Mouse (Mus musculus) hindbrain, embryonic 15.5 days (tissue): ENCODE data around the gene Pyroxd1. TPM values are rescaled to one million over a fixed set of nuclear protein-coding genes. Genes with fewer than 3 reads are reported as not detected.

Experiments
- ATAC-seq: fragments of 200-750 bp; cut with Nextera tagmentation; 2 replicates; pipeline ENCODE4 v1.8.0; 2017; ENCODE audit warnings: low read depth, moderate number of reproducible peaks, moderate TSS enrichment; ENCODE audit not compliant: low FRiP score
- H3K27ac ChIP-seq: fragments of 300-500 bp; sonication (generic); replicated peaks from 2 replicates; pipeline ENCODE4 v1.5.1; 2015; ENCODE audit warnings: mild to moderate bottlenecking, inconsistent platforms
- H3K27me3 ChIP-seq: fragments of 300-500 bp; sonication (generic); 2 replicates; pipeline ENCODE4 v1.6.1; 2015; ENCODE audit warnings: control low read depth, inconsistent platforms
- H3K36me3 ChIP-seq: fragments of 300-500 bp; sonication (generic); 2 replicates; pipeline ENCODE4 v1.6.1; 2015; ENCODE audit warnings: control low read depth, inconsistent platforms
- H3K4me1 ChIP-seq: fragments of 300-500 bp; sonication (generic); replicated peaks from 2 replicates; pipeline ENCODE4 v1.6.1; 2015; ENCODE audit warnings: control low read depth, inconsistent platforms
- H3K4me2 ChIP-seq: fragments of 300-500 bp; sonication (generic); 2 replicates; pipeline ENCODE4 v1.6.1; 2015; ENCODE audit warnings: moderate library complexity, mild to moderate bottlenecking, inconsistent platforms
- H3K4me3 ChIP-seq: fragments of 300-500 bp; sonication (generic); 2 replicates; pipeline ENCODE4 v1.5.1; 2015; ENCODE audit warnings: mild to moderate bottlenecking, inconsistent platforms
- H3K9ac ChIP-seq: fragments of 300-500 bp; sonication (generic); 2 replicates; pipeline ENCODE4 v1.6.1; 2015; ENCODE audit warnings: inconsistent platforms
- H3K9me3 ChIP-seq: fragments of 300-500 bp; sonication (generic); 2 replicates; pipeline ENCODE4 v1.6.1; 2016; ENCODE audit warnings: control low read depth, inconsistent platforms
- WGBS: fragments of 180-500 bp; shearing (Covaris S2); methylation state at CpG from one replicate; pipeline ENCODE4 v1.1.7; 2015; 5-methylcytosine and 5-hydroxymethylcytosine counted together
- polyA plus RNA-seq: library from polyadenylated mRNA; unstranded; fragments of >200 nt; fragmentation: Nextera tagmentation; extraction: Ambion mirVana; gene quantifications from 2 replicates; pipeline ENCODE4 v1.2.1, GENCODE M21; 2015

The Pyroxd1 gene
- polyA plus RNA-seq, 1 experiment from 2014 or later: 17.8 TPM

GRCm38 (mm10) chr6:142379961-142380360 lies 34.5 kb downstream of the Pyroxd1 start:
- Histone ChIP-seq H3K9me3 (no peaks in the 10 kb centered on the region), H3K4me2 (no peak overlapping the region), H3K4me1 (no peaks in the 10 kb centered on the region), H3K9ac (no peak overlapping the region), H3K4me3 (no peak overlapping the region), H3K36me3 (peaks cover 4% of the 10 kb centered on the region; the same call in 1 of the 2 replicates), H3K27ac (no peak overlapping the region), H3K27me3 (no peaks in the 10 kb centered on the region)
- 86% methylated on average over 6 of the region's 6 CpGs for WGBS
- ATAC-seq: no peak

- Histone ChIP-seq H3K27ac (no peak overlapping the region), H3K9me3 (no peaks in the 10 kb centered on the region), H3K4me3 (no peak overlapping the region), H3K27me3 (no peaks in the 10 kb centered on the region), H3K4me1 (peaks cover 7% of the 10 kb centered on the region), H3K4me2 (no peak overlapping the region), H3K9ac (no peak overlapping the region), H3K36me3 (peaks cover under 1% of the 10 kb centered on the region; the same call in 1 of the 2 replicates)
- ATAC-seq: no peak
- 92% methylated on average over 7 of the region's 7 CpGs for WGBS
Observed at GRCm38 (mm10) chr6:142381615-142382014, 36.2 kb downstream of the Pyroxd1 start.

- H3K36me3 ChIP-seq: no peaks in the 10 kb centered on the region
- H3K9me3 ChIP-seq: no peaks in the 10 kb centered on the region
- H3K27me3 ChIP-seq: no peaks in the 10 kb centered on the region
- no peak for ATAC-seq
- H3K4me1 ChIP-seq: peaks cover 25% of the 10 kb centered on the region
- H3K9ac ChIP-seq: no peak overlapping the region
- no peak overlapping the region for H3K4me3 ChIP-seq
- H3K27ac ChIP-seq: no peak overlapping the region
- WGBS: 93% methylated on average over 9 of the region's 9 CpGs
- no peak overlapping the region for H3K4me2 ChIP-seq
Observed at GRCm38 (mm10) chr6:142384521-142384920, 39.1 kb downstream of the Pyroxd1 start.

- Histone ChIP-seq H3K27ac (peak overlapping the region; percentile 58), H3K4me2 (peak overlapping the region; percentile 80), H3K27me3 (no peaks in the 10 kb centered on the region), H3K9ac (peak overlapping the region; percentile 83), H3K4me3 (peak overlapping the region; percentile 99), H3K36me3 (no peaks in the 10 kb centered on the region), H3K4me1 (peaks cover 25% of the 10 kb centered on the region), H3K9me3 (no peaks in the 10 kb centered on the region)
- ATAC-seq: peak; percentile 91
- WGBS: 7% methylated on average over 31 of the region's 31 CpGs
Observed at GRCm38 (mm10) chr6:142386285-142387010, 41.0 kb downstream of the Pyroxd1 start.

- H3K9me3 ChIP-seq: no peaks in the 10 kb centered on the region
- peak; percentile 100 for ATAC-seq
Observed at GRCm38 (mm10) chr6:142387011-142387754, 41.7 kb downstream of the Pyroxd1 start, which contains the start of the genes Recql and Golt1b. TSS of gene Recql (minus strand) at chr6:142387087. TSS of gene Golt1b (plus strand) at chr6:142387221.

GRCm38 (mm10) chr6:142387755-142388271 lies 42.4 kb downstream of the Pyroxd1 start:
- H3K4me1 ChIP-seq: peaks cover 25% of the 10 kb centered on the region
- 23% methylated on average over 8 of the region's 8 CpGs for WGBS
- ATAC-seq: no peak

More at GRCm38 (mm10) chr6:142387011-142387754, 41.7 kb downstream of the Pyroxd1 start, which contains the start of the genes Recql and Golt1b:
- H3K36me3 ChIP-seq: no peaks in the 10 kb centered on the region
- H3K4me1 ChIP-seq: peaks cover 25% of the 10 kb centered on the region
- WGBS: under 1% methylated on average over 84 of the region's 87 CpGs
- peak within 1 kb of the TSS; percentile 80 for H3K4me2 ChIP-seq
- H3K4me3 ChIP-seq: peak within 1 kb of the TSS; percentile 99
- H3K9ac ChIP-seq: peak within 1 kb of the TSS; percentile 83
- peak within 1 kb of the TSS; percentile 62 for H3K27ac ChIP-seq
- H3K27me3 ChIP-seq: no peaks in the 10 kb centered on the region

GRCm38 (mm10) chr6:142389101-142389500 lies 43.6 kb downstream of the Pyroxd1 start:
- H3K9ac ChIP-seq: no peak overlapping the region
- H3K36me3 ChIP-seq: no peaks in the 10 kb centered on the region
- ATAC-seq: no peak
- H3K4me2 ChIP-seq: no peak overlapping the region
- H3K9me3 ChIP-seq: no peaks in the 10 kb centered on the region
- 89% methylated on average over 2 of the region's 2 CpGs for WGBS
- peaks cover 25% of the 10 kb centered on the region for H3K4me1 ChIP-seq
- no peak overlapping the region for H3K4me3 ChIP-seq
- H3K27me3 ChIP-seq: no peaks in the 10 kb centered on the region
- no peak overlapping the region for H3K27ac ChIP-seq

More at GRCm38 (mm10) chr6:142387755-142388271, 42.4 kb downstream of the Pyroxd1 start:
- Histone ChIP-seq H3K27ac (no peak overlapping the region), H3K9ac (peak overlapping the region; percentile 83), H3K4me2 (peak overlapping the region; percentile 69), H3K9me3 (no peaks in the 10 kb centered on the region), H3K27me3 (no peaks in the 10 kb centered on the region), H3K36me3 (no peaks in the 10 kb centered on the region), H3K4me3 (peak overlapping the region; percentile 99)

- Histone ChIP-seq H3K4me3 (no peak overlapping the region), H3K27me3 (no peaks in the 10 kb centered on the region)
- WGBS: 97% methylated on average over 5 of the region's 5 CpGs
Observed at GRCm38 (mm10) chr6:142392312-142392711, 46.9 kb downstream of the Pyroxd1 start.

GRCm38 (mm10) chr6:142394669-142395068 lies 49.2 kb downstream of the Pyroxd1 start:
- Histone ChIP-seq H3K9ac (no peak overlapping the region), H3K36me3 (peaks cover 20% of the 10 kb centered on the region), H3K4me2 (no peak overlapping the region), H3K27me3 (no peaks in the 10 kb centered on the region), H3K4me1 (no peaks in the 10 kb centered on the region), H3K4me3 (no peak overlapping the region), H3K9me3 (no peaks in the 10 kb centered on the region), H3K27ac (no peak overlapping the region)
- no peak for ATAC-seq
- 85% methylated on average over 5 of the region's 5 CpGs for WGBS

More at GRCm38 (mm10) chr6:142392312-142392711, 46.9 kb downstream of the Pyroxd1 start:
- H3K36me3 ChIP-seq: peaks cover 20% of the 10 kb centered on the region
- H3K27ac ChIP-seq: no peak overlapping the region
- peaks cover 18% of the 10 kb centered on the region for H3K4me1 ChIP-seq
- no peaks in the 10 kb centered on the region for H3K9me3 ChIP-seq
- no peak overlapping the region for H3K9ac ChIP-seq
- ATAC-seq: no peak
- no peak overlapping the region for H3K4me2 ChIP-seq

GRCm38 (mm10) chr6:142395756-142396155 lies 50.3 kb downstream of the Pyroxd1 start:
- H3K4me1 ChIP-seq: no peaks in the 10 kb centered on the region
- WGBS: 91% methylated on average over 6 of the region's 6 CpGs
- no peak overlapping the region for H3K4me2 ChIP-seq
- no peak for ATAC-seq
- no peak overlapping the region for H3K9ac ChIP-seq
- no peaks in the 10 kb centered on the region for H3K9me3 ChIP-seq
- H3K27me3 ChIP-seq: no peaks in the 10 kb centered on the region
- H3K4me3 ChIP-seq: no peak overlapping the region
- peaks cover 23% of the 10 kb centered on the region for H3K36me3 ChIP-seq
- H3K27ac ChIP-seq: no peak overlapping the region

- peak; percentile 56; the same call in 1 of the 2 replicates for ATAC-seq
Observed at GRCm38 (mm10) chr6:142411140-142411539, 65.7 kb downstream of the Pyroxd1 start.

More at GRCm38 (mm10) chr6:142411140-142411539, 65.7 kb downstream of the Pyroxd1 start:
- no peaks in the 10 kb centered on the region for H3K9me3 ChIP-seq
- H3K27me3 ChIP-seq: peaks cover 22% of the 10 kb centered on the region; the same call in 1 of the 2 replicates
- WGBS: 20% methylated on average over 1 of the region's 1 CpGs
- H3K4me3 ChIP-seq: no peak overlapping the region
- H3K36me3 ChIP-seq: no peaks in the 10 kb centered on the region
- no peak overlapping the region for H3K9ac ChIP-seq
- H3K27ac ChIP-seq: no peak overlapping the region
- no peak overlapping the region for H3K4me2 ChIP-seq
- H3K4me1 ChIP-seq: peaks cover 4% of the 10 kb centered on the region
